Mouse (Mus musculus): ENCODE measurements around the gene Ccdc159. TPM values are rescaled to one million over a fixed set of nuclear protein-coding genes. Genes with fewer than 3 reads are reported as not detected.

Ccdc159 gene
- total and polyA plus RNA-seq, 2 experiments = 7.6 to 11.6 TPM

GRCm38 (mm10) chr9:21963417-21963816, 36.1 kb downstream of the Ccdc159 start, which contains the start of gene Epor:
Gene Epor, minus strand, starts transcription at chr9:21963506.
- H3K4me1 ChIP-seq (ENCODE audit: control insufficient read depth, insufficient read depth, low read length) = no peaks in the 10 kb centered on the region
- H3K36me3 ChIP-seq (ENCODE audit: control insufficient read depth, insufficient read depth, low read length) = no peaks in the 10 kb centered on the region
- peak within 1 kb of the TSS; percentile 56 for H3K4me3 ChIP-seq (ENCODE audit: insufficient read depth, low read depth, low read length)
- no peaks in the 10 kb centered on the region for H3K79me2 ChIP-seq (ENCODE audit: control insufficient read depth, insufficient read depth, low read length)
- H3K27me3 ChIP-seq (ENCODE audit: control insufficient read depth, insufficient read depth, low read length) = peaks cover 6% of the 10 kb centered on the region
- DNase-seq (ENCODE audit: extremely low read depth, low read depth, low spot score) = no peak
- peak within 1 kb of the TSS; percentile 46 for H3K9ac ChIP-seq (ENCODE audit: low read depth, low read length)
- H3K27ac ChIP-seq (replicated peaks; ENCODE audit: insufficient read depth, low read depth, low read length) = peak within 1 kb of the TSS; percentile 16
- no peak for TF ChIP-seq POLR2A (IDR thresholded peaks at IDR 0.05; ENCODE audit: extremely low read depth, insufficient read depth, low read length)
- 52% methylated on average over 8 of the region's 8 CpGs for WGBS

GRCm38 (mm10) chr9:21968883-21969282, 41.6 kb downstream of the Ccdc159 start:
- 61% methylated on average over 6 of the region's 6 CpGs for WGBS
- TF ChIP-seq CTCF (IDR thresholded peaks at IDR 0.05; ENCODE audit: low read depth, low read length) (no peak), POLR2A (IDR thresholded peaks at IDR 0.05; ENCODE audit: extremely low read depth, insufficient read depth, low read length) (no peak)
- no peaks in the 10 kb centered on the region for H3K79me2 ChIP-seq (ENCODE audit: control insufficient read depth, insufficient read depth, low read length)

GRCm38 (mm10) chr9:21969304-21969703, 42.0 kb downstream of the Ccdc159 start:
- TF ChIP-seq CTCF (IDR thresholded peaks at IDR 0.05; ENCODE audit: low read depth, low read length) = no peak
- no peak for TF ChIP-seq POLR2A (IDR thresholded peaks at IDR 0.05; ENCODE audit: extremely low read depth, insufficient read depth, low read length)
- no peak overlapping the region for H3K9ac ChIP-seq (ENCODE audit: low read depth, low read length)
- no peaks in the 10 kb centered on the region for H3K4me1 ChIP-seq (ENCODE audit: control insufficient read depth, insufficient read depth, low read length)
- H3K4me3 ChIP-seq (ENCODE audit: insufficient read depth, low read depth, low read length) = no peak overlapping the region
- 41% methylated on average over 4 of the region's 4 CpGs for WGBS
- H3K27me3 ChIP-seq (ENCODE audit: control insufficient read depth, insufficient read depth, low read length) = no peaks in the 10 kb centered on the region
- DNase-seq (ENCODE audit: extremely low read depth, low read depth, low spot score) = peak; percentile 56
- H3K27ac ChIP-seq (replicated peaks; ENCODE audit: insufficient read depth, low read depth, low read length) = 0 out of 2 replicates have a peak overlapping the region, but pooled peaks have one; percentile 10
- no peaks in the 10 kb centered on the region for H3K79me2 ChIP-seq (ENCODE audit: control insufficient read depth, insufficient read depth, low read length)
- H3K36me3 ChIP-seq (ENCODE audit: control insufficient read depth, insufficient read depth, low read length) = peaks cover 8% of the 10 kb centered on the region; the same call in 1 of the 2 replicates

More at GRCm38 (mm10) chr9:21968883-21969282, 41.6 kb downstream of the Ccdc159 start:
- Histone ChIP-seq H3K36me3 (ENCODE audit: control insufficient read depth, insufficient read depth, low read length) (peaks cover 8% of the 10 kb centered on the region; the same call in 1 of the 2 replicates), H3K27ac (replicated peaks; ENCODE audit: insufficient read depth, low read depth, low read length) (0 out of 2 replicates have a peak overlapping the region, but pooled peaks have one; percentile 10), H3K9ac (ENCODE audit: low read depth, low read length) (no peak overlapping the region), H3K27me3 (ENCODE audit: control insufficient read depth, insufficient read depth, low read length) (no peaks in the 10 kb centered on the region), H3K4me3 (ENCODE audit: insufficient read depth, low read depth, low read length) (no peak overlapping the region), H3K4me1 (ENCODE audit: control insufficient read depth, insufficient read depth, low read length) (no peaks in the 10 kb centered on the region)
- DNase-seq (ENCODE audit: extremely low read depth, low read depth, low spot score) = no peak

GRCm38 (mm10) chr9:21976626-21977175, 49.4 kb downstream of the Ccdc159 start:
- H3K4me3 ChIP-seq (ENCODE audit: insufficient read depth, low read depth, low read length) = no peak overlapping the region
- 83% methylated on average over 10 of the region's 10 CpGs for WGBS
- TF ChIP-seq POLR2A (IDR thresholded peaks at IDR 0.05; ENCODE audit: extremely low read depth, insufficient read depth, low read length) (no peak), CTCF (IDR thresholded peaks at IDR 0.05; ENCODE audit: low read depth, low read length) (no peak)
- H3K4me1 ChIP-seq (ENCODE audit: control insufficient read depth, insufficient read depth, low read length) = no peaks in the 10 kb centered on the region
- H3K36me3 ChIP-seq (ENCODE audit: control insufficient read depth, insufficient read depth, low read length) = peaks cover 22% of the 10 kb centered on the region
- H3K9ac ChIP-seq (ENCODE audit: low read depth, low read length) = no peak overlapping the region
- H3K27me3 ChIP-seq (ENCODE audit: control insufficient read depth, insufficient read depth, low read length) = no peaks in the 10 kb centered on the region
- no peak for DNase-seq (ENCODE audit: extremely low read depth, low read depth, low spot score)
- no peak overlapping the region for H3K27ac ChIP-seq (replicated peaks; ENCODE audit: insufficient read depth, low read depth, low read length)
- no peaks in the 10 kb centered on the region for H3K79me2 ChIP-seq (ENCODE audit: control insufficient read depth, insufficient read depth, low read length)

GRCm38 (mm10) chr9:21977331-21977730, 50.1 kb downstream of the Ccdc159 start:
- Histone ChIP-seq H3K9ac (ENCODE audit: low read depth, low read length) (no peak overlapping the region), H3K36me3 (ENCODE audit: control insufficient read depth, insufficient read depth, low read length) (peaks cover 22% of the 10 kb centered on the region), H3K4me1 (ENCODE audit: control insufficient read depth, insufficient read depth, low read length) (no peaks in the 10 kb centered on the region), H3K4me3 (ENCODE audit: insufficient read depth, low read depth, low read length) (no peak overlapping the region), H3K79me2 (ENCODE audit: control insufficient read depth, insufficient read depth, low read length) (no peaks in the 10 kb centered on the region), H3K27ac (replicated peaks; ENCODE audit: insufficient read depth, low read depth, low read length) (no peak overlapping the region), H3K27me3 (ENCODE audit: control insufficient read depth, insufficient read depth, low read length) (no peaks in the 10 kb centered on the region)
- DNase-seq (ENCODE audit: extremely low read depth, low read depth, low spot score) = no peak
- TF ChIP-seq POLR2A (IDR thresholded peaks at IDR 0.05; ENCODE audit: extremely low read depth, insufficient read depth, low read length) (no peak), CTCF (IDR thresholded peaks at IDR 0.05; ENCODE audit: low read depth, low read length) (no peak)
- 90% methylated on average over 5 of the region's 5 CpGs for WGBS

- Histone ChIP-seq H3K36me3 (ENCODE audit: control insufficient read depth, insufficient read depth, low read length) (peaks cover 19% of the 10 kb centered on the region), H3K27ac (replicated peaks; ENCODE audit: insufficient read depth, low read depth, low read length) (no peak overlapping the region), H3K4me3 (ENCODE audit: insufficient read depth, low read depth, low read length) (no peak overlapping the region), H3K9ac (ENCODE audit: low read depth, low read length) (no peak overlapping the region), H3K27me3 (ENCODE audit: control insufficient read depth, insufficient read depth, low read length) (no peaks in the 10 kb centered on the region), H3K79me2 (ENCODE audit: control insufficient read depth, insufficient read depth, low read length) (no peaks in the 10 kb centered on the region), H3K4me1 (ENCODE audit: control insufficient read depth, insufficient read depth, low read length) (no peaks in the 10 kb centered on the region)
- no peak for DNase-seq (ENCODE audit: extremely low read depth, low read depth, low spot score)
- TF ChIP-seq CTCF (IDR thresholded peaks at IDR 0.05; ENCODE audit: low read depth, low read length) (peak; percentile 89), POLR2A (IDR thresholded peaks at IDR 0.05; ENCODE audit: extremely low read depth, insufficient read depth, low read length) (no peak)
- 37% methylated on average over 2 of the region's 2 CpGs for WGBS
Observed at GRCm38 (mm10) chr9:21977972-21978371, 50.7 kb downstream of the Ccdc159 start.
